Mouse (Mus musculus) bone marrow, adult 2 months (tissue): ENCODE data around the gene Serinc3.

Source experiments
- CTCF ChIP-seq: fragments of 200-500 bp; IDR thresholded peaks from 2 replicates; pipeline ENCODE4 v1.5.1; 2011; ENCODE audit warnings: low read length, control low read depth; ENCODE audit not compliant: control insufficient read depth, insufficient read depth
- POLR2A ChIP-seq: fragments of 200-500 bp; IDR thresholded peaks from 2 replicates; pipeline ENCODE4 v1.6.1; 2011; ENCODE audit warnings: low read depth, mild to moderate bottlenecking, control low read depth, low read length, borderline replicate concordance; ENCODE audit not compliant: control insufficient read depth

GRCm38 (mm10) chr2:163587506-163587905, 57.4 kb downstream of the Serinc3 start:
- TF ChIP-seq POLR2A, result no peak
- TF ChIP-seq CTCF, result no peak
